Mouse (Mus musculus) cerebellum, postnatal 25 days (tissue): ENCODE results near the gene Wnt10b.
A peak's percentile ranks its signal among the peaks of the same experiment; 100 is the strongest.
"Not testable (repeated sequence)": the region's sequence is repeated elsewhere in the genome, so short reads cannot be mapped to it uniquely, and the experiment has no call there.

Source experiments
- DNase-seq, 2 experiments: peaks; one replicate each; pipeline ENCODE4 v3.0.0; 2021; ENCODE audit warnings: mixed read lengths in 2 of 2

Wnt10b gene

DNA sequence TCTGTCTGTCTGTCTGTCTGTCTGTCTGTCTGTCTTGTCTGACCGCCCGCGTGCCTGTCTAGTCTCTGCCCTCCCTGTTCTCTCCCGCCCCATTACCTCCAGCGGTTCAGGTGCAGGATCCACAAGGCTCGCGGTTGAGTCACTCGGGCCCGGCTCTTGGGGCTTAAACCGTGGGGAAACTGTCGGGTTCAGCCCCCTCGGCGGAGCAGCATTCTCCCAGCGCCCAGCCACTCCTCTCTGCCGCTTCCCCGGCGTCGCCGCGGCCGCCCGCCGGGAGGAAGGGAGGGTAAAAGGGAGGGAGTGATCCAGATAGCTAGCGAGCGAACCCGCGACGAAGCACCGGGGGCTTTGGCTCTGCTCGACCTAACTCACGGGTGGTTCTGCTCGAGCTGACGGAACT, at the start of gene Wnt10b:
TSS of gene Wnt10b (minus strand) at position 389 of the 400 bp plus-strand sequence.
- no peak for DNase-seq

DNA sequence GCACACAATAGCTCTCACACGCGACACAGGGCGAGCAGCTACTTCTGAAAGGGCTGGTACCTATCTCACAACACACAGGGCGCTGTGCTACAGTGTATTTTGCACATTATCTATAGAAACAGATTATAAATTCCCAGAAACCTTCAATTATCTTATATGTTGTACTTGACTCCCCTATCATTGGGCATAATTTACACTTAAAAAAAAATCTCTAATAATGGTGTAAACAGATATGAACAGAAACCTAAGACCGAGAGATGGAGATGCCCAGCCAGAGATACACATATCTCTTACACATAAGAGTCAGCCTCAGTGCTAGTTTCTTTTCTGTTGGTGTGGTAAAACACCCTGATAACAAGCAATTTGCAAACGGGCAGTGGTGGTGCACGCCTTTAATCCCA, 49.7 kb upstream of the Wnt10b start:
- no peak for DNase-seq

DNA sequence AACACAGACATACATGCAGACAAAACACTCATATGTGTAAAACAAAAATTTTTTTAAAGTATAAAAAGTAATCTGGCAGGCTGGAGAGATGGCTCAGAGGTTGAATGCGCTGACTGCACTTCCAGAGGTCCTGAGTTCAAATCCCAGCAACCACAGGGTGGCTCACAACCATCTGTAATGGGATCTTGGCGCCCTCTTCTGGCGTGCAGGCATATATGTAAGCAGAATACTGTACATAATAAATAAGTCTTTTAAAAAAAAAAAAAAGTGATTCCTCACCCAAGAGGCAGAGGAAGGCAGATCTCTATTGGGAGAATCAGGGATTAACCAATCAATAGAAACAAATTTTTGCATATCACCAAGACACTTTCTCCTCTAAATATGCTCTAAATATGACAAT, 45.5 kb upstream of the Wnt10b start:
- DNase-seq: no peak

DNA sequence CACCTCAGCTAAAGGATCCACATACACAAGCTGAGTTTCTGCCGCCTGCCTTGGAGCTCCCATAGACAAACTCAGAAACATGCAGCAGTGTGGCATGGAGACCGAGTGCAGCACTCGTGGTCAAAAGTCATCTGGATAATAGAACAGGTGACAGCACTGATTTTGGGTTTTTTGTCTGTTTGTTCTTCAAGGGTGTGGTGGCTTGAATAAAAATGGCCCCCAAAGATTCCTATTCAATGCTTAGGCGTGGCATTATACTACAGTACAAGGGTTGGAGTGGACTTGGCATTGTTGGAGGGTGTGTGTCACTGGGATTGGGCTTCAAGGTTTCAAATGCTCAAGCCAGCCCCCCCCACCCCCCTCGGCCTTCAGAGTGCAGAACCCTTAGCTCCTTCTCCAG, 44.2 kb upstream of the Wnt10b start:
- DNase-seq: no peak

DNA sequence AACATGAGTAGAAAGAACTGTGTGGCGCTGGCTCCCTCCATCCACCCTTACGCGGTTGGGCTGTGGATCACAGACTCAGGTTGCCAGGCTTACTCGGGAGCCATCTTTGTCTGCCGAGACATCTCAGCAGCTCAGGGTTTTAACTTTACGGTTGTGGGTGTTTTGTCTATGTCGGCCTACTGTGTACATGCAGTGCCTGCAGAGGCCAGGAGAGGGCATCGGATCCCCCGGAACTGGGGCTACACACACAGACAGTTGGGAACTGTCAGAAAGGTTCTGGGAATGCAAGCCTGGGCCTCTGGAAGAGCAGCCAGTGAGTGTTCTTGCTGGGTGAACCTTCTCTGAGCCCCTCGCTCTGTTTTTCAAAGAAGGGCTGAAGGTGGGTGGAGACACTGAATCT, 43.5 kb upstream of the Wnt10b start:
- peak; percentile 47 to 51 for DNase-seq

DNA sequence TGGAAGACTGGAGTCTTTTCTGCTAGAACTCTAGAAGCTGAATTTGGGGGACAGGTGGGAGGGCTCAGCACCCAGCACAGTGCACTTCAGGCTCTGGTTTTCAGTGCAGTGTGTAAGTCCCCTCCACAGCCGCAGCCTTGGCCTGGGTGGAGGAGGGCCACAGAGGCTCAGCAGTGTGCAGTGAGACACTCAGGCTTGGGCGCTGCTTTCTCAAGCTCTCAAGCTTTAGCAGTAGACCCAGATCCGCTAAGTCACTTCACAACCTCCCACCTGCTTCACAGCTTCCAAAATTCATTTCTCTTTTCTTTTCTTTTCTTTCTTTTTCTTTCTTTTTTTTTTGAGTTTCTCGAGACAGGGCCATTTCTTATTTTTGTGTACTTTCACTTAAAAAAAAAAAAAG, 43.0 kb upstream of the Wnt10b start:
- no peak for DNase-seq

DNA sequence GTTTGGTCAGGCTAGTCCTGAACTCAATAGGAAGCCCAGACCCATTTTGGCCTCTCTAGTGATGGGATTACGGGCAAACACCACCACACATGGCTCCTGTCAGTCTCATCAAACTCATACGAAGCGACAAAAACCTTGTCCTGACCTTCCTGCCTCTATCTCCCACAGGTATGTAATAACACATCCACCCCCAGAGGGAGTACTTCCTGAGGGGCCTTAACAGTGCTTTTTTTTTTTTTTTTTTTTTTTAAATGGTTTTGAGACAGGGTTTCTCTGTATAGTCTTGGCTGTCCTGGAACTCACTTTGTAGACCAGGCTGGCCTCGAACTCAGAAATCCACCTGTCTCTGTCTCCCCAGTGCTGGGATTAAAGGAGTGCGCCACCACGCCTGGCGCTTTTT, 40.2 kb upstream of the Wnt10b start:
- DNase-seq: no peak

DNA sequence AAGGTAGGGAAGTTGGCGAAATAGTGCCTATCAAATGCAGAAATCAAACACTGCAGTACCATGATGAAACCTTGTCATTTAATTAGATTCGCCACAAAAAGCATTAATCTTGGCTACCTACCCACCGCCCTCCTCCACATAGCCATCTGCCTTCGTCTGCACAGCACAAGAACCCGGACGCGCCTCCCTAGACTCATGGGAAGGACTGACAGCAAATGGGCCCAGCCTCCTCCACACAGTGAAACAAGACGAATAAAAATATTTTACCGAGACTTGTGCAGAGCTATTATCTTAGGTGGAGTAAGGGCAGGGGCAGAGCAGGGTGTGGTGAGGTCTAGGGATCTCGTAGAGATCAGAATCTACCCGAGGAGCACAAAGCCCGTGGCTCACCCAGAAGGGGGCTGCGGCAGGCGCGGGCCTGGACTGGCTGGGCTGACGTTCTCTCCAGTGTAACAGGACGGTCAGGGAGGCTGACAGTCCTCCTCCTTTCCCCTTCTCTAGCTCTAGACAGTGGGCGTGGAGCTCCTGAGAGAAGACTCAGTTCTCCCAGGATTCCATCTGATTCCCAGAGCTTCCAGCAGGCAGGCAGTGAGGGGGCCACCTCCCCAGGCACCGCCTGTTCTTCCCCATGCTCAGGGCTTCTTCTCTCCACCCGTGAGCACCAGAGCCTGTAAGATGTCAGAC, 34.9 kb upstream of the Wnt10b start:
- no peak for DNase-seq

DNA sequence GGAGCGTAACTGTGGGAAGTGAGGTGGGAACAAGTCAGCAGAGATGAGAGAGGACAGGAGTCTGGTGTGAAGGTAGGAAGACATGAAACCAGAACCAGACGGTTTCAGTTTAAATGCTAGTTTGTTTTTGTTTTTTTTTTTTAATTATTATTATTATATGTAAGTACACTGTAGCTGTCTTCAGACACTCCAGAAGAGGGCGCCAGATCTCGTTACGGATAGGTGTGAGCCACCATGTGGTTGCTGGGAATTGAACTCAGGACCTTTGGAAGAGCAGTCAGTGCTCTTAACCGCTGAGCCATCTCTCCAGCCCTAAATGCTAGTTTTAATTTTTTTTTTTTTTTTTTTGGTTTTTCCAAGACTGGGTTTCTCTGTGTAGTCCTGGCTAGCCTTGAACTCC, 32.3 kb upstream of the Wnt10b start:
- DNase-seq: not testable (repeated sequence)

DNA sequence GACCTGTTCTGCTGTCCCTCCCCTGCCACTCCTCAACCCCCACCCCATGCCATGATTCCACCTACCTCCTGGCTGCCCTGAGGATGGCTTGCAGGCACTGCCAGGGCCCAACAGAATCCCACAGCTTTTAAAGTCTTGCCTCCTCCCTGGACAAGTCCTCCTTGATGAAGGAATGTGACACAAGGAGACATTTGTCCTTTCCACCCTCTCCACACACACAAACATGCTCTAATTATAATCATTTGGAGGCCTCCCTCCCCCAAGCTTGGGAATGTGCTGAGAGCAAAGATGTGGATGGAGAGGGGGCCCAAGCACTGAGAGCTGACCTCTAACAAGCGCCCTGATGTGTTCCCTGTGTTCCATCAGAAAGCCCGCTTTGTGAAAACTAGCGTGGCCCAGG, 31.4 kb upstream of the Wnt10b start, which contains the start of gene Ddn:
TSS of gene Ddn (minus strand) at position 101 of the 400 bp plus-strand sequence.
- DNase-seq: no peak

DNA sequence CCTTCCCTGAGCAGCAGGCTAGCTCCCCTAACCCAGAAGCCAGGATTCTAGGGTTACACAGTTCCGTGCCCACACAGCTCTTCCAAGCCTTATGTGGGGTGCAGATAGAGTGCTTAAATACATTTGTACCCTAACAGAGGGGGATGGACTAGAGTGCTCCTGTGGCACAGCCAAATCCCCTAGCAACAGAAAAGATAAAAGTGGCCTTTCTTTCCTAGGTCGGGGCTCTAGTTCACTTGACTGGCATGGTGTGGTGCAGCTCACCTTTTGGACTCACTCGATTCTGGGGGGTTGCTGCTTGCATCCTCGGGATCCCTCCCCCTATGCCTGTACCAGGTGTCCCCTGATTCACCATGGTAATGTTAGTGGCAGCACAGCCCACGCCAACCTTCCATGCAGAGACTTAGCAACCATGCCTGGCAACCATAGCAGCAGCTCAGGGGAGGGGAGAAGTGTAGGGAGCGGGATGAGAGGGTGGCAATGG, 30.7 kb upstream of the Wnt10b start:
- DNase-seq: no peak

DNA sequence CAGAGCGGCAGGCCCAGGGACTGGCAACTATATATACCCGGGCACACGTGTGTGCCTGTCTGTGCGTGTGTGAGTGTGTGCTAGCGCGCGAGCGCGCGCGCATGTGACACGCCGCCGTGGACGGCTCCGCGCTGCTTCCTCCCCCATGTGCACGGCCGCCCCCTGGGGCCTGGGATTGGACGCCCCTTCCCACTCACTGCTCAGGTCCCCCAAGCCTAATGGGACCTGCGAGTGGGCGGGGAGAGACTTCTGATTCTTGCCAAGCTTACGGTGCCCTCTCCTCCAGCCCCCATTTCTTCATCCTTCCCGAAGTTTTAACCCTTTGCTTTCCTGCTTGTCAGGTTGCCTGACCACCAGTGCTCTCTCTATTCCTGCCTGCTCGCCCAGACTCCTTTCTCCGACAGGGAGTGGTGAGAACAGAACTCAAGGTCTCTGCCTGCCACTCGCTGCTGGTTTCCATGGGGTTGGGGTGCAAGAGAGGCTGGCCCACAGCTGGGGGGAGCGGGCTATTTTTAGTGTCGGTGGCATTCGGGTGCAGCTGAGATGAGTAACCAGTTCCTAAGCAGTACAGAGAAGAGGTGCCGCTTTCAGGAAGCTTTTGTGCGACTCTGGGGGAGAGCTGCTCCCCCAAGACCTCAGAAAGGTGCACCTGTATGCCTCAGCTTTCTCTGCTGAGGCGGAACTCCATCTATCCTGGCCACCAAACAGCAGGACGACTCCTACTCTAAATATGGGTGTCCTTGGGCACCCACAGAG, 30.1 kb upstream of the Wnt10b start:
- peak; percentile 26 to 57 for DNase-seq

DNA sequence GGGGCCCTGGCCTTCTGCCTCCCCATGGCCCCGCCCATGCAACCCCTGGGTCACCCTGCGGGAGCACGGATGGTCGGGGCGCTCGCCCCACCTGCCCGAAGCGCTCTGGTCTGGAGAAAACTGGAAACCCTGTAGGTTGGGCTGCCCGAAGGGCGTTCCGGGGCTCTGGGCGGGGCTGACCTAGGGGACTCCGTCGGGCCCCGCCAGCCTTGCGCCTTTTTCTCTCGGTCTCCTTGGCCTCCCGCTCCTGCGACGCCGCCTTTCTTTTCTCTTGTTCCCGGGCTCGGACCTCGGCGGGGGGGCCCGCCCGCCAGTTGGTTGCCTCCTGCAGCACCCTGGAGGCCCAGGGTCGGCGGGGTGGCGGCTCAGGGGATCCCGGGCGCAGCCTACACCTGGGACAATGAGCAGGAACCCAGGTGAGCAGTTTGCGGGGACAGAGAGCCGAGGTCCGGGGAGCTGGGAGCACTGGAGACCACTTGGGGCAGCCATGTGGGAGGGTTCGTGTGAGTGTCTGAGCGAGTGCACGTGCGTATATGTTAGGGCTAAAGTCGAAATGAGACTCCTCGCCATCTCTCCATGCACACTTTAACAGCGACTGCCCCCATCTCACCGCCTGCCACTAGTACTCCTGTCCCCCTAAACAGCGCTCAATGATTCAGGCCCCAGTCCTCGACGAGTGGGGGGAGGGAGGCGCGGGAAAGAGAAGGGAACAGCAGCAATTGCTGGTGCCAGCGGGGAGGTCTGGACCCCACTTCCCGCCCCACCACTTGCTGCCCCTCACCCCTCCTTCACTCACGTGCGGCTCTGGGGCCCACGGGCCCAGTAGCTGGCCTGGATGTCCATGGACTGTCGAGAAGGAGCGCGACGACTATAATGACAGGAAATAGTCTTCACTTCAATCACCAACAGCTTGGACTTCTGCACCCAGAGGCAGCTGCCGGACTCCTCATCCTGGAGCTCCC, 29.1 kb upstream of the Wnt10b start:
- DNase-seq: peak in 1 of 2 experiments; percentile 29

DNA sequence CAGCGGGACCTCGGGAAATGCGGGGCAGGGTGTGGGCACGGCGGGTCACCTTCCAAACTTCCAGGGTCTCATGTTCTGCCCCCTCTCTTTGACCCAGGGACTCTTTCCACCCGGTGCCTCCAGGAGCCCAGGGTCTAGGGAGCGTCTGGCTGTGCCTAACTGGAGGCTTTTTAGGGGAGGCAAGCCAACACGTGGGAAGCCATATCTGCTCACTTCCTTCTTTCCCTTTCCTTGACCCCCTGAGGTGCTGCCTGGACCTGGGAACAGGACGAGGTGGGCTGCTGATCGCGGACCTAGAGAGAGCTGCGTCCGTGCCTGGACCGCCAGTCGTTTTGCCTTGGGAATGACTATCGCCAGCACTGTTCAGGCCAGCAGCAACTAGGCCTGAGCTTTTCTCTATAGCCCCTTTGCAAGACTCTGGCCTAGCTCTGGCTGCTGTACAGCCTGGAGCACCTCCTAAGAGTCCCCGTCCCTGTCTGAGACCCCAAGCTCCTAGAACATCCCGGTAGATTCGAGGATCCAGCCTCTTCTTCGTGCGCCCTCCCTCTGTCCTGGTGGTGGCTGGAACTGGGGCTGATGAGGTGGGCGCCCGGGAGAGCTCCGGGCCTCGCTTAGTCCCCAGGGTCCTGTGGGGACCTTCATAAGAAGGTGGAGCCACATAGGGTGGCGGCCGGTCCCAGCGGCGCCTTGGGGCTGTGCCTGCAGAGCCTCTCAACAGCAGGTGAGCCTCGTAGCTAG, 28.3 kb upstream of the Wnt10b start:
- DNase-seq: peak in 1 of 2 experiments; percentile 11

DNA sequence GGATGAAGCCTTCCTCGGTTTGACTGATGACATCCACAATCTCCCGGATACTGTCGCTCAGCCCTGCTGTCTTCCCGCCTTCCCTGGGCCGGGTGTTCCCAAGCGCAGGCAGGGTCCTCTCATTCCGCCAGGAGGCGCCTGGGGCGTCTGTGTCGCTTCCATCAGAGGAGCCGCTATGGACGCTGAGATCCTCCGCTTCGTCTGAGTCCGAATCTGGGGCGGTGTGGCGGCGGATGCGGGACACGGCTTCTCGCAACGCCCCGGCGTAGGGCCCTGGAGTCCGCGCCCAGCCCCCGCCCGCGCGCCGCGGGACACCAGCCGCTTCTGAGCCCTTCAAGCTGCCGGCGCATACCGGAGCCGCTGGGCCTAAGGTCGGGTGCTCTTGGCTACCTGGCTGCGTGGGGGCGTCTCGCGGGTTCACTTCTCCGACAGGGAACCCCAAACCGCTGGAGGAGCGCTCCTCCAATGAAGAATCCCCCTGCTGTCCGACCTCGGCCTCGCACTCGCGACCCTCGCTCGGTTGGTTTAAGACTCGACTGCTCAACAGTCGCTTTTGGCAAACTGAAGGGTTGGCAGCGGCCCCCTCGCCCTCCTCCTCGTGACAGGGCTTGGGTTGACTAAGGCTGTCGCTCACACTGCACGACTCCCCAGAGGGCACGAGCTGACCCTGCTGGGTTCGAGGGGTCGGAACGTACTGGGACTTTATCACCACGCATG, 27.5 kb upstream of the Wnt10b start:
- DNase-seq: peak; percentile 74 to 84

DNA sequence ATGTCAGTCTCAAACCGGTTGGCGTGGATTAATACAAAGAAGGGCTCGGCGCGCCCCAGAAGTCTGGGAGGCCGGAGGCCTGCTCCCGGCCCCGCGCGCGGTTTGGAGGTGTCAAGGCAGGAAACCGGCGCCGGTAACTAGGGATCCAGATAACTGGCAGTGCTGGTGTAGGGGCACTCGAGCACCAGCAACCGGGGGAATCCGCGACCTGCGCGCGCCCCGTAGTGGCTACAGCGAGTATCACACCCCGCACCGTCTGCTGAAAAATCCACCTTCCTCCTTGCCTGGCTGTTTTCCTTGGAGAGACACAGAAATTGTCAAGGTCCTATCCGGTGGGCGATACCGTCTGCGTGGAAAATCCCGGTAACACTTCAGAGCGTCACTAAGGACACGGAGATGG, 26.1 kb upstream of the Wnt10b start:
- DNase-seq: peak; percentile 94 to 95

DNA sequence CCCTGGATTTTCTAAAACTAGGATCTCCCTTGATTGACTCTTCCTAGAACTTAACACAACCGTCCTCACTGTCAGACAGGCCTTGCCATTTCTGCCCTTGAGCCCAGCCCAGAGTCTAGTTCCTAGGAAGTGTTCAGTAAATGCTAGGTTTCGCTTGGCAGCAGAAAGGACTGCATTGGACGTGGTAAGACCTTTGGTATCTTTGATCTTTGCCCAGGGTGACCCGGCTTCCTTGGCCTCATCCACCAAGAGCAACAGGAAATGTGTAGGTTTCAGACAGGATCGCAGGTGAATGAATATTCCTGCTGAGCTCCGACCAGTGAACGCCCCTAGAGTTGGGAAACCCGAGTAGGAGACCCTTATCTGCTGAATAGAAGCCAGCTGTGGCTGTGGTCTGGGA, 25.0 kb upstream of the Wnt10b start:
- DNase-seq: no peak

DNA sequence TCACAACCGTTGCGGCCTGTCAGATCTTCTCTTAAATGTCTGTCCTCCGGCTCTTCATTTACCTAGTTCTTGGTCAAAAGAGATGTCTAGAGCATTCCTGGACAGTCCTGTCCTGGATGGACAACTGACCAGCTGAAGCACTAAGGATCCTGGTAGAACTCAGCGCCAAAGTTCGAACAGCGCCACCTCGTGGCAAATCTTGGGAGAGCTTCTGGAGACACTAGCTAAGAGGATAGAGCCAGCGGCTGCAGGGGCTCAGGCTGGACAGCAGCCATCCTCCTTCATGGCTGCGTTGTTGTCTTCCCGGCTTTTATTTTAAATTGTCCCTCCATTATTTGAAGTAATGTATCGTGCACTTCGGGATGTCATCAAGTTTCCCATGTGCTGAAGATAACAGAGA, 21.4 kb upstream of the Wnt10b start:
- peak; percentile 88 to 90 for DNase-seq

DNA sequence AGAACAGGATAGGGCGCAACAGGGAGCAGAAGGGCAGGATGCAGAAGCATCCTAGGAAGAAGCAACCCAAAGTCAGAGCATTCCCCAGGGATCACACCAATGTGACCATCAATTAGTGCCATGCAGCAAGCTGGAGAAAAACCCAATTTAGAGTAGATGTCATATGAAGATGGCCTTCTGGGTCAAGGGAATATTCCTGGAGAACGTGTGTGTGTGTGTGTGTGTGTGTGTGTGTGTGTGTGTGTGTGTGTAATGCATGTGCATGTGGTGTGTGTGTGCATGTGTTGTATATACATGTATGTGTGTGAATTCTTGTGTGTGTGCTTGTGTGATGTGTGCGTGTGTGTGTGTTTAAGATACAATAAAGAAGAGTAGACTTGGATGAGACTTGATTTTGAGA, 21.0 kb upstream of the Wnt10b start:
- no peak for DNase-seq

DNA sequence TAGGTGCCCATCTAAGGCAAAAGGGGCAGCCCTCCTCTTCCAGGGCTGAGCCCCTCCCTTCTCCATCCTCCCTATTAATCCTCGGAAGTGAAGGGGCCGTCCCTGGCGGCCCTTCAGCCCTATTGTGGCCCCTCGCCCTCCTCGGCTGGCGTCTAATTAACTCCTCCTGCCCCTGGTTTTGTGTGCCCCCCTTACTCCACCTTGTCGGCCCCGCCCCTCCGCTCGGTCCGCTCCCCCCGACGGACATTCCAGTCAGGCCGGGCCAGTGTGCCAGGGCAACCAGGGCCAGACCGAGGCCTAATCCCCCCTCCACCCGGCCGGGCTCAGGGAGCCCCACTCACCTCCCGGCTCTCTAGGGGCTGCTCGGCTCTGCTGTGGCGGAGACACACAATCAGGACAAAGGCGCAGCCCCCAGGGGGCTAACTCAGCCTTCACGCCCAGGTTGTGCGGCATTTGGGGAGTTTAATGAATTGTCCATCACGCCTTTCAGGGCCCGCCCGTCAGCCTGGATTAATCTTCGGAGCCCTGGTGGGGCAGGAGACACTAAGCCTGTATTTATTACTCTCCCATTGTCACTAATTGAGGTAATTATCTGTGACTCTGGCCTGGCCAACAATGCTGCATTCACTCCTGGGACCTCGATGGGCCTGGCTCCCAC, 20.0 kb upstream of the Wnt10b start:
- no peak for DNase-seq
